Mouse (Mus musculus) limb, embryonic 11.5 days (tissue): Measurements from ENCODE around the gene Kcnip1. TPM values are rescaled to one million over a fixed set of nuclear protein-coding genes. Genes with fewer than 3 reads are reported as not detected.
A peak's percentile ranks its signal among the peaks of the same experiment; 100 is the strongest.

Experiments used
- ATAC-seq: fragments of 200-750 bp; cut with Nextera tagmentation; 2 replicates; pipeline ENCODE4 v1.8.0; 2017; ENCODE audit warnings: low read depth; ENCODE audit not compliant: insufficient number of reproducible peaks, low FRiP score, low TSS enrichment
- DNase-seq: peaks from one replicate; pipeline ENCODE4 v3.0.0-alpha.2; 2015; ENCODE audit warnings: low spot score
- H3K27ac ChIP-seq: fragments of 300-500 bp; sonication (generic); replicated peaks from 2 replicates; pipeline ENCODE4 v1.5.1; 2014; ENCODE audit warnings: low read depth, mild to moderate bottlenecking, low read length
- H3K27me3 ChIP-seq: fragments of 300-500 bp; sonication (generic); 2 replicates; pipeline ENCODE4 v1.6.1; 2014; ENCODE audit warnings: mild to moderate bottlenecking, low read length, mixed read lengths; ENCODE audit not compliant: control insufficient read depth, insufficient read depth
- H3K36me3 ChIP-seq: fragments of 300-500 bp; sonication (generic); 2 replicates; pipeline ENCODE4 v1.6.1; 2014; ENCODE audit warnings: mild to moderate bottlenecking, low read length, moderate library complexity, mixed read lengths; ENCODE audit not compliant: control insufficient read depth, insufficient read depth
- H3K4me1 ChIP-seq: fragments of 300-500 bp; sonication (generic); 2 replicates; pipeline ENCODE4 v1.6.1; 2014; ENCODE audit warnings: low read length, mixed read lengths; ENCODE audit not compliant: control insufficient read depth, insufficient read depth
- H3K4me2 ChIP-seq: fragments of 300-500 bp; sonication (generic); 2 replicates; pipeline ENCODE4 v1.6.1; 2014; ENCODE audit warnings: low read depth, mild to moderate bottlenecking, moderate library complexity; ENCODE audit not compliant: severe bottlenecking
- H3K4me3 ChIP-seq: fragments of 300-500 bp; sonication (generic); 2 replicates; pipeline ENCODE4 v1.5.1; 2014; ENCODE audit warnings: low read depth, low read length
- H3K9ac ChIP-seq: fragments of 300-500 bp; sonication (generic); 2 replicates; pipeline ENCODE4 v1.6.1; 2014; ENCODE audit warnings: mild to moderate bottlenecking, low read length
- H3K9me3 ChIP-seq: fragments of 300-500 bp; sonication (generic); 2 replicates; pipeline ENCODE4 v1.6.1; 2016; ENCODE audit warnings: low read length; ENCODE audit not compliant: control insufficient read depth
- WGBS: fragments of 180-500 bp; shearing (Covaris S2); extraction: QIAGEN DNeasy Blood & Tissue Kit; methylation state at CpG from one replicate; pipeline ENCODE4 v1.1.7; 2014; 5-methylcytosine and 5-hydroxymethylcytosine counted together
- polyA plus RNA-seq: library from polyadenylated mRNA; unstranded; fragments of >200 nt; fragmentation: Nextera tagmentation; extraction: Ambion mirVana; gene quantifications from 2 replicates; pipeline ENCODE4 v1.2.1, GENCODE M21; 2014

Gene Kcnip1
- polyA plus RNA-seq, 1 experiment from 2014 or later: 0.80 TPM

DNA sequence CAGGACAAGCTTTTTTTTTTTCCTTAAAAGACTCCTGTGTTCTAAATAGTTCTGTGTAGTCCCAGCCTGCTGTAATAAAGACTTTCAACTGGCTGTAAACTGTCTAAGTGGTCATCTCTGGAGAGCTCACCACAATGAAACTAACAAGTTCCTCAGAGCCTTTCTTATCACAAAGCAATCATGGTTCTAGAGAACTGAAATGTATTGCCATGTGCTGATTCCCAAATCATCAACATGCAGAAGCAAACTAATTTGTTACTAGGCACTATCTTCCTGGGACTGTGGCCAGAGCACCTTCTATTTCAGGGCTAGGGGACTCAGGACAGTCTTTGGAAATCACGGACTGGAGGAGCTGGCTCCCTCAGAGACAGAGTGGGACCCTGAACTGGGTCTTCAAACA is 49.4 kb downstream of the Kcnip1 start:
- Histone ChIP-seq H3K4me1 (peaks cover 4% of the 10 kb centered on the region; the same call in 1 of the 2 replicates), H3K4me3 (no peak overlapping the region), H3K9me3 (no peaks in the 10 kb centered on the region), H3K27ac (no peak overlapping the region), H3K4me2 (no peak overlapping the region), H3K9ac (no peak overlapping the region), H3K27me3 (no peaks in the 10 kb centered on the region), H3K36me3 (no peaks in the 10 kb centered on the region)
- ATAC-seq: no peak
- WGBS: 65% methylated on average over 1 of the region's 1 CpGs
- no peak for DNase-seq

DNA sequence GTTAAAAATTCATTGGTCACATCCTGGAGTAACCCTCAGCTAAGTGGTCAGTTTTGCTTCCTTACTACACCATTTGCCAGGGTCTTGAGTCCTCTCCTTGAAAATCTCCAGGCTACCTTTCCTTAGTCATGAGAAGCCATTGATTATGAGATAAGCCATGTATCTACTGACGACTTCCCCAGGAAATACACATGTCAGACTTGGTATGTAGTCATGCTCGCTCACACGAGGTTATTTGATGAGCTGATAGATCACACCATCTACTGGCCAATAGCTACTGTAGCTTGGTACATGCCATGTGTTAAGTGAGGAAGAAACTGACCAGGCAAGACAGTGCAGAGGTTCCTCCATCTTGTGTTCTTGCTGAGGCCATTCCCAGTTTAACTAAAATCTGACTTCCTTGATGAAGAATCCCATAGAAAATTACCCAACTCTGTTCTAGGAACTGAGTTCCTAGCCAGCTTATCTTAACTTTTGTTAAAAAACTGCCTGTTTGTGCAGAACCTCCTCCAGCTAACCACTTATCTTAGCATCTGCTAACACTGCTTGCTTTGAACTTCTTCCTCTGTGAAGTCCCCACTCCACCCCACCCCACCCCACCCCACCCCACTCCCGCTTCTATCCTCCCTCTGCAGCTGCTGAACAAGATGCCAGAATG is 53.4 kb downstream of the Kcnip1 start:
- H3K36me3 ChIP-seq: no peaks in the 10 kb centered on the region
- no peak for DNase-seq
- 76% methylated on average over 4 of the region's 4 CpGs for WGBS
- H3K4me1 ChIP-seq: peaks cover 4% of the 10 kb centered on the region; the same call in 1 of the 2 replicates
- H3K4me2 ChIP-seq: no peak overlapping the region
- H3K9me3 ChIP-seq: no peaks in the 10 kb centered on the region
- H3K4me3 ChIP-seq: no peak overlapping the region
- no peak for ATAC-seq
- H3K9ac ChIP-seq: no peak overlapping the region
- H3K27ac ChIP-seq: no peak overlapping the region
- no peaks in the 10 kb centered on the region for H3K27me3 ChIP-seq

DNA sequence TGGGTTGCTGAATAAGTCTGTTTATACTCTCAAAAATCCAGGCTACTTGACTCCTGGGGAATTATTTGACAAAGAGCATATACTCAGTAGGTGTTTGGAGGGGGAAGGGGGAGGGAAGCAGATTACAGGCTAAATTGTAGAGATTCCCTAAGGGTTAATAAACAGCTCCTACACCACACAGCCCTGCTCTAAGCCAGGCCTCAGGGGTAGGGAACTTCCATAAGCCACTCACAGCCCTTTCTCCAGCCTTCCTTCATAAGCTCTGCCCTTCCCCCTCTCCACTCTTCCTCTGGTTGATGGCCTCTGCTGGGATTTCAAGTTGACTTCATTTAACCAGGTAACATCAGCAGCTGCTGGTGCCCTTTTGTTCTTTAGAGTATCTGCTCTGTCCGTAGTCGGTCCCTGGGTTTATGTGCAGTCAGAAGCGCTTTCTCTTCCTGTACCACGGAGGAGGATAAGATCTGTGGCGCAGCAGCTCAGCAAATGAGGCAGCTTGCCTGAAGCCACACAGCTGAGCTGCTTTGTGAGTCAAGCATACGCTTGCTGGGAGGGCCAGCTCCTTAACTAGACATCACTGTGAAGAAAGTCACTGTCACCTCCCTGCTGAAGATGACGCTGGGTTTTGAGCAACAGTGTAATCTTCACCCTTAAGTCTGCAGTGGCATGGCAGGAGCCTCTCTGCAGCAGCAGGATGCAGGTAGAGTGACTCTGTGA is 54.2 kb downstream of the Kcnip1 start:
- DNase-seq (no peak), ATAC-seq (no peak)
- no peak overlapping the region for H3K4me3 ChIP-seq
- H3K36me3 ChIP-seq: no peaks in the 10 kb centered on the region
- 61% methylated on average over 7 of the region's 7 CpGs for WGBS
- H3K9me3 ChIP-seq: no peaks in the 10 kb centered on the region
- H3K4me2 ChIP-seq: no peak overlapping the region
- no peaks in the 10 kb centered on the region for H3K27me3 ChIP-seq
- H3K4me1 ChIP-seq: peaks cover 4% of the 10 kb centered on the region; the same call in 1 of the 2 replicates
- H3K27ac ChIP-seq: no peak overlapping the region
- no peak overlapping the region for H3K9ac ChIP-seq

DNA sequence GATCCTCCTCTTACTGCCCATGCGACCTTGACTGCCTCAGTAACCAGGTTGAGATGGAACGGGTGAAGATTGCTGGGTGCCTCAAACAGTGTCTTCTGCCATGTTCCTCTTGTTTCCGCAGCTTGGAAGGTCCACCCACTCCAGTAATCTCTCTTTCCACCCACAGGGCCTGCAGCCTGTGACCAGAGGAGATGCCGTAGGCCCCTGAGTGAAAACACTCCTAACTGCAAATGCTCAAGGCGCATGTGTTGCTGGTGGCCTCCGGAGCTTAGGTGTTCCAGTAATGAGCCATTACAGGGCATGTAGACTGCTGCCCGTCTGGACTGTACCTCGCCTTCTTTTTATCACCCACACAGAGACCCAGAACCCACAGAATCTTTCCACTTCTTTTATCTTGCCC is 55.3 kb downstream of the Kcnip1 start:
- 67% methylated on average over 8 of the region's 8 CpGs for WGBS
- Histone ChIP-seq H3K9me3 (no peaks in the 10 kb centered on the region), H3K4me1 (peaks cover 4% of the 10 kb centered on the region; the same call in 1 of the 2 replicates), H3K9ac (no peak overlapping the region), H3K4me2 (no peak overlapping the region), H3K27me3 (no peaks in the 10 kb centered on the region), H3K4me3 (no peak overlapping the region), H3K36me3 (no peaks in the 10 kb centered on the region), H3K27ac (no peak overlapping the region)
- DNase-seq (no peak), ATAC-seq (no peak)

DNA sequence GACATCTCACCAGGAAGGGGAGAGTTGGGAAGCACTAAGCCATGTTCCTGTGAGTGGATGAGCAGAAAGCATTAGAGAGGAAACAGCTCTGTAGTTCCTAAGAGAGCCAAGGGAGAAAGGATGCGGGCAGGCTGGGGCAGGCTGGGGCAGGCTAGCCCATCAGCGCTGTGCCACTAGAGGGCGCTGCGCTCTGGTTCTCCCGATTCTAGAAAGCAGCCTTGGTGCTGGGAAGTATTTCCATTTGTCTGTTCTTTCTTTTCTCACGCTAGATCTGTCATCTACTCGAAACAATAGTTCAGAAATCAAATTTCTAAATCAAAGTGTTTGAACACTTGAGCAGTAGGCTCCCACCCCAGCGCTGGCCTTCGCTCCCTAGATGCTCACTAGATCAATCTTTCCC is 58.7 kb downstream of the Kcnip1 start:
- no peak for DNase-seq

DNA sequence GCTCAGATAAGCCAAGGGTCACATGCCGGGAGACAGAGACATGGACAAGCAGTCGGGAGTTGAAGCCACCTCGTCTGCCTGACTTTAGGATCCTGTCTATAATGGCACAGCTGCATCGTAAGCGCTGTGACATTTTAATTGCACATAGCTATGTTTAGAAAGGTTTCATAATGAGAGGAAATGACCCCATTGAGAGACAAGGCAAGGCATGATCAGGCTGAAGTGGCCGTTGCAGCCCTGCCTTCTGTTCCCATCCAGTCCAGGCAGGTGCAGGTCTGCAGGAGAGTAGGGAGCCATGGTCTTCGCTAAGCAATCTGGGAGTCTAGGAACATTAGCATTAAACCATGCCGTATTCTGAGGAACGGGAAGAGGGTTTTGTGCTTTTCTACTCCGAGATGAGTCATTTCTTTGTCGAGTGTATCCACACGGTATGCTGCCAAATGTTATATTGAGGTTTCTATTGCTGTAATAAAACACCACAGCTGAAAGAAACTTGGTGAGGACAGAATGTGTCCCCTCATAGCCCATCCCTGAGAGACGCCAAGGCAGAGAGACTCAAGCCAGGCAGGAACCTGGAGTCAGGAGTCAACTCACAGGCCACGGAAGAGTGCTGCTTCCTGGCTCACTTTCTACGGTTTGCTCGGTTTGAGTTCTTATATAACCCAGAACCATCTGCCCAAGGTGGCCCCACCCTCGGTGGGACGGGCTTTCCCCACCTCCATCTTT is 60.4 kb downstream of the Kcnip1 start:
- Histone ChIP-seq H3K9ac (no peak overlapping the region), H3K4me3 (no peak overlapping the region), H3K36me3 (no peaks in the 10 kb centered on the region), H3K9me3 (no peaks in the 10 kb centered on the region), H3K27me3 (no peaks in the 10 kb centered on the region), H3K4me1 (no peaks in the 10 kb centered on the region), H3K27ac (no peak overlapping the region), H3K4me2 (no peak overlapping the region)
- no peak for DNase-seq
- no peak for ATAC-seq
- WGBS: 59% methylated on average over 18 of the region's 18 CpGs

More for the DNA sequence above, 58.7 kb downstream of the Kcnip1 start:
- no peak for ATAC-seq
- WGBS: 61% methylated on average over 9 of the region's 9 CpGs
- Histone ChIP-seq H3K4me3 (no peak overlapping the region), H3K4me1 (peaks cover 4% of the 10 kb centered on the region; the same call in 1 of the 2 replicates), H3K27ac (no peak overlapping the region), H3K9me3 (no peaks in the 10 kb centered on the region), H3K4me2 (no peak overlapping the region), H3K9ac (no peak overlapping the region), H3K36me3 (no peaks in the 10 kb centered on the region), H3K27me3 (no peaks in the 10 kb centered on the region)

DNA sequence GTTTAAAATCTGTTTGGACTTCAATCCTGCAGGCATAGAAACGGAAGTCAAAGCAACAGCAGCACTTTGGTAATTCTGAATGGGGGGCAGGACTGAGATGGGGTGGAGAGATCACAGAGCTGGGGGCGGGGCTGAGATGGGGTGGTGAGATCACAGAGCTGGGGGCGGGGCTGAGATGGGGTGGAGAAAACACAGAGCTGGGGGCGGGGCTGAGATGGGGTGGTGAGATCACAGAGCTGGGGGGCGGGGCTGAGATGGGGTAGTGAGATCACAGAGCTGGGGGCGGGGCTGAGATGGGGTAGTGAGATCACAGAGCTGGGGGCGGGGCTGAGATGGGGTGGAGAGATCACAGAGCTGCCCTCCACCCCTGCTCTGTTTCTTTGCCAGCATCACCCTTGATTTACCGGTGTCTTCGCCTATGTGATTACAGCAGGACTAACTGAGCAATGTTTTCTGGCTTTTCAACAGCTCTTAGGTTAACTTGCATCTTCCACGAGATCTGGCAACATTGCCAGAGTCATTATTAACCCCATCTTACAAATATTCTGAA is 61.0 kb downstream of the Kcnip1 start:
- 4% methylated on average over 10 of the region's 10 CpGs for WGBS
- H3K27ac ChIP-seq: no peak overlapping the region
- no peak overlapping the region for H3K4me2 ChIP-seq
- DNase-seq (peak; percentile 58), ATAC-seq (no peak)
- H3K9me3 ChIP-seq: no peaks in the 10 kb centered on the region
- H3K4me3 ChIP-seq: no peak overlapping the region
- H3K4me1 ChIP-seq: no peaks in the 10 kb centered on the region
- no peaks in the 10 kb centered on the region for H3K27me3 ChIP-seq
- no peak overlapping the region for H3K9ac ChIP-seq
- no peaks in the 10 kb centered on the region for H3K36me3 ChIP-seq

DNA sequence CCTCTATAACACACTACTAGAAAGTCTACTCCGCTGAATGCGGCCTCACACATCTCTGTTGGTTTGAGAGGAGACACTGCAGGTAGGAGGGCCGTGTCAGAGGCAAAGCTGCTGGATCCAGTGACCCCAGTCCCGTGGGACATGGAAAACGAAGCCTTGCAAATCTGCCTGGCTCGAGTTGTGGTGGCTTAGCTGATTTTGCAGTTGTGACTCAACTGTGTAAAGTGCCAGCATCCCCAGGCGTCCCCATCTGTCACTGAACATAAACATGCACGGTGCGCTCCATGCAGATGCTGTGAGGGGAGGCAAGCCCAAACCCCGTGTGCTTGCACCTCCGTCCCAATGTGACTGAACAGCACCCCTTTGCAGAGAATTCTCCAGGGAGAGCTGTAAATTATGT is 63.5 kb downstream of the Kcnip1 start:
- 63% methylated on average over 11 of the region's 11 CpGs for WGBS
- Histone ChIP-seq H3K9me3 (no peaks in the 10 kb centered on the region), H3K4me2 (no peak overlapping the region), H3K9ac (no peak overlapping the region), H3K36me3 (no peaks in the 10 kb centered on the region), H3K27me3 (no peaks in the 10 kb centered on the region), H3K4me3 (no peak overlapping the region), H3K27ac (no peak overlapping the region), H3K4me1 (no peaks in the 10 kb centered on the region)
- DNase-seq (no peak), ATAC-seq (no peak)
